Mouse (Mus musculus) right cerebral cortex, adult 2 months (tissue): ENCODE data around the gene Ptprh.
A peak's percentile ranks its signal among the peaks of the same experiment; 100 is the strongest.
"Not testable (repeated sequence)": the region's sequence is repeated elsewhere in the genome, so short reads cannot be mapped to it uniquely, and the experiment has no call there.

Source experiments
- DNase-seq, 2 experiments: peaks; one replicate each; pipeline ENCODE4 v3.0.0; 2021 to 2022; ENCODE audit warnings: low spot score in 2 of 2

Gene Ptprh

DNA sequence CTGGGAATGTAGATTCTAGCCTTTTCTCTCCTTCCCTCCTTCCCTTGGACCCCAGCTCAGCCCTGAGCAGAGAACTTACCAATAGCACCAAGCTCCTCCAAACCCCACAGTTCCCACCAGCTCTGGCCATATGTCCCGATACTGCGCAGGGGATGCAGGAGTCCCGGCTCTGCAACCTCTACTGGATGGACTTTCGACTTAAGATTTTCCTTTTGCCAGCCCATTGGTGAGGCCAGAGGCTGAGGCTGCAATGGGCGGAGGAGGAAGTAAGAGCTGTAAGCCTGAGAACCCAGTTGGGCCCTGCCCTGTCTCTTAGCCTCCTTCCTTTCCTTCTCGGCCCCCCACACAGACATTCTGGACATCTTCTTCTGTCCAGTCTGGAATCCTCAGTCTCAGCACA is 872 bp downstream of the Ptprh start:
- no peak for DNase-seq

DNA sequence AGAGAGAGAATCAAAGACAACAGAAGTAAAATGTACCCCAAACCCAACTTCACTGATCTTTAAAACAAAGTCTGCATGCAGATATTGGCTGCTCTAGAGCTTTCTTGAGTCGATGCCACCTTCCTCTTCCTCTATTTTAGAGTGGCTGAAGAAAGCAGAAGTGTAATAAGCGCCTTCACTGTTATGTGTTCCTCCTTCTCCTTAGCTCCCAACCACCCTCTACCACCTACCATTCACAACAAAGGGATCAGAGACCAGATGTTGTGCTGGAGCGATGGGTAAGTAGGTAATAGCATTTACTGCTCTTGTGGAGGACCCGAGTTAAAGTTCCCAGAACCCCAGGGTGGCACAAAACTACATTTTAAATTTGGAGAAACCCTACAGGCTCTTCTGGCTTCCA is 6.8 kb downstream of the Ptprh start:
- not testable (repeated sequence) for DNase-seq

DNA sequence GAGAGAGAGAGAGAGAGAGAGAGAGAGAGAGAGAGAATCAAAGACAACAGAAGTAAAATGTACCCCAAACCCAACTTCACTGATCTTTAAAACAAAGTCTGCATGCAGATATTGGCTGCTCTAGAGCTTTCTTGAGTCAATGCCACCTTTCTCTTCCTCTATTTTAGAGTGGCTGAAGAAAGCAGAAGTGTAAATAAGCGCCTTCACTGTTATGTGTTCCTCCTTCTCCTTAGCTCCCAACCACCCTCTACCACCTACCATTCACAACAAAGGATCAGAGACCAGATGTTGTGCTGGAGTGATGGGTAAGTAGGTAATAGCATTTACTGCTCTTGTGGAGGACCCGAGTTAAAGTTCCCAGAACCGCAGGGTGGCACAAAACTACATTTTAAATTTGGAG is 22.4 kb downstream of the Ptprh start:
- not testable (repeated sequence) for DNase-seq

DNA sequence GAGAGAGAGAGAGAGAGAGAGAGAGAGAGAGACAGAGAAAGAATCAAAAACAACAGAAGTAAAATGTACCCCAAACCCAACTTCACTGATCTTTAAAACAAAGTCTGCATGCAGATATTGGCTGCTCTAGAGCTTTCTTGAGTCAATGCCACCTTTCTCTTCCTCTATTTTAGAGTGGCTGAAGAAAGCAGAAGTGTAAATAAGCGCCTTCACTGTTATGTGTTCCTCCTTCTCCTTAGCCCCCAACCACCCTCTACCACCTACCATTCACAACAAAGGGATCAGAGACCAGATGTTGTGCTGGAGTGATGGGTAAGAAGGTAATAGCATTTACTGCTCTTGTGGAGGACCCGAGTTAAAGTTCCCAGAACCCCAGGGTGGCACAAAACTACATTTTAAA is 31.5 kb downstream of the Ptprh start:
- not testable (repeated sequence) for DNase-seq

DNA sequence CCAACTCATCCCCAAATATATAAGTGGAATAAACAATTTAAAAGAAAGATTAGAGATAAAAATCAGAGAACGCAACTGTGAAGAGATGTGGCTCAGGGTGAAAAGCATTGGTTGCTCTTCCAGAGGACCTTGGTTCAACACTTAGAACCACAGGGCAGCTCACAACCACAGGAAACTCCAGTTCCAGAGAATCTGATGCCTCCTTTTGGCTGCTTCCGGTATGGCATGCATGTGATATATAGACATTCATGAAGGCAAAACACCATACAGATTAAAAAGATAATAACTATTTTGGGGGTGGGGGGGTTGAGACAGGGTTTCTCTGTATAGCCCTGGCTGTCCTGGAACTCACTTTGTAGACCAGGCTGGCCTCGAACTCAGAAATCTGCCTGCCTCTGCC is 41.2 kb downstream of the Ptprh start:
- DNase-seq, result no peak

DNA sequence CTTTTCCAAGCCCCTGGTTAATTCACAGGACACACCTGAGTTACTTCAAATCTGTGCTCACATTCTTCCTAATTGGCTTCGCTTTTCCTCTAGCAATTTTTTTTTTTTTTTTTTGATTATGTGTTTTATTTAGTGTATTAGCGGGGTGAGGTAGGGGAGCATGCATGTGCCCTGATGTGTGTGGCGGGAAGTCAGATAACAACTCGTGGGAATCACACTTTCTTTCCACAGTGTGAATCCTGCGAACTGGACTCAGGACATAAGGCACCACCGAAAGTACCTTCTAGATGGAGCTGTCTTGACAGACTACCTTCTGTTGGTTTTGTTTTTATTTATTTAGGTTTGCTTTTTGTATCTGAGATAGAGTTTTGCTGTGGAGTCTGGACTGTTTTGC is 46.7 kb downstream of the Ptprh start:
- DNase-seq, result no peak

DNA sequence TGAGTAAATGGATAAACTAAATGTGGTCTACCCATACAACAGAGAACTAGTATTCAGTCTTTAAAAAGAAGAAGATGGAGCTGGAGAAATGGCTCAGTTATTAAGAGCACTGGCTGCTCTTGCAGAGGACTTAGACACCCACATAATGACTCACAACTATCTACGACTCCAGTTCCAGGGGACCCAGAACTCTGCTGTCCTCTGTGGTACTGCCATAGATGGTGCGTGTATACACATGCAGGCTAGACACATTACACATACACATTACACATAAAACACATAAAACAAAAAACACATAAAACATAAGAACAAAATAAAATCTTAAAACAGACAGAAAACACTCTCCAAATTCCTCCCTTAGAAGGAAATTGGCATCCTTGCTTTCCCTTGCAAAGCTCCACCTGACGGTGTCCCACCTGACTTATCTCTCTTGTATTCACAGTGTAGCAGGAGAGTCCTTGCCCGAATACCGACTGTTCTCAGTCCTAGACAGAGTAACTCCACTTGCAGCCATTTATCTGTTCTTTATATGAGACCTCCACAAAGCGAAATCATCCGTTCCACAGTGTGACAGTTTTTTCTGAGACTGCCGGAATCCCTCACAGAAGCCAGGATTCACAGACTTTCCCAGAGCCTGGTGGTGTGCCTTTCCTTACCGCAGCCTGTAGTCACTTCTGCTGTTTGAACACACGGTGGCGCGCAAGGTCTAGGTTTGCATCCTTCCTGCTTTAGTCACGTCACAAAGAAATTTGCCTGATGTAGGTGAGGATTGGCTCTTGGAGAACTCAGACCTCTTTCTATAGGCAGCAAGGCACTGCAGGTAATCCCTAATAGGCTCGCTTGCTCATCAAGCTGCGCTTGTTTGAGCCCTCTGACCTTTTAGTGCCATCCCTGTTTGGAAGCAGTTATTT is 47.3 kb downstream of the Ptprh start:
- DNase-seq, result peak; percentile 82 to 85

DNA sequence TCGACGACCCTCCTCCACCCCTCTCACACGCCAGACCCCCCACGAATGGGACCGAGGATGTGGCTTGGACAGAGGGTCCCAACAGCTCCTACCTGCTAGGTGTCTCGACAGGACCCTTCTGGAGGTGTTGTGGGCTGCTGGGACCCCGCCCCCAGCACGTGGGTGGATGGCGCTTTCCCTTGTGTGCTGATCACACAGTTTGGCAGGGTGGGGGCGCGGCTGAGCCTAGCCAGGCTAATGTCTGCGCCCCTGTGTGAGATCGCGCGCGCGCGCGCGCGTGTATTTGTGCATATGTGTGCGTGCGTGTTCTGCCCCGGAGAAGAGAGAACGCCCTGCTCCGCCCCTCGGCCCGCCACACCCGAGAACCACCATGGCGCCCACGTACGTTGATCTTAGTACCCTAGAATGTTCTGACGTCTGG is 56.6 kb downstream of the Ptprh start, which contains the start of gene Syt5:
Gene Syt5 (minus strand): TSS at position 321 of the 421 bp plus-strand sequence.
- DNase-seq, result peak; percentile 72 to 79

DNA sequence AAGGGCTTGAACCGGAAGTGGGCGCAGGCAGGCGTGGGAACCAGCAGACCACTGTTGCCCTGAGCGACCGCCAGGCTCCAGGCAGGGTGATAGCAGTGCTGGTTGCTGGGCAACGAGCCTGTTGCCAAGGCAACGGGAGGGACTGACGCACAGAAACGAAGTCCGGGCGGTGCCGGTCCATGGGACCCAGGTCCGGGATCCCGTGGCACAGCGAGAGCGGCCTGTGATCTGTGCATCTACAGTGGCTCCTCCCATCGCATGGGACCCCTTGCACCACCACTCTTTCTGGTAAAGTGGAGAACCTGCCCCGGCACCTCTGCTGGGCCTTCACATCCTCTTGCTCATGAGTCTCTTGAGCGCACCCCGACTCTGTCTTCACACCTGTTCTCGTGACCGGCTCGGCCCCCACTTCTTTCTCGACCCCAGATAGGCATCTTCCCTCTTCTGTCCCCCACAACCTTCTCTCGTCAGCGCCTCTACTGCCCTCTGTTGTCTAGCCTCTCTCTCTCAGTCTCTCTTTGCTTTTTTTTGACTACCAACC is 57.2 kb downstream of the Ptprh start:
- DNase-seq, result peak; percentile 96 to 98

DNA sequence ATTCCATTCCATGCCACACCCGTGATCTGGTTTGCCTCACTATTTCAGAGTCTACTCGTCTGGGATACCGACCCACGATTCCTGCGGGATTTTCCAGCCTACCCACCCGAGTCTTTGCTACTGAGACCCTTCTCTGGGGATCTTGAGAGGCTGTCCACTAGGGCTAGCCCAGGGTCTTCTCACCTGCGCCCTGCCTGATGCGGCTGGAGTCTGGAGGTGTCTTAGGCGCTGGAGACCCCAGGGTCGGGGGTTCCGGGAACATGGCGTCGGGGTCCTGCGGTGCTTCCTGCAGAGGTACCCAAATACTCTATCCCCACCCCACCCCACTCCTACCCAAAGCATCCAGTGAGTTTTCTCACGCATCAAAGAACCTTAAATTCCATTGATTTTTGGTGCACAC is 57.8 kb downstream of the Ptprh start:
- no peak for DNase-seq

DNA sequence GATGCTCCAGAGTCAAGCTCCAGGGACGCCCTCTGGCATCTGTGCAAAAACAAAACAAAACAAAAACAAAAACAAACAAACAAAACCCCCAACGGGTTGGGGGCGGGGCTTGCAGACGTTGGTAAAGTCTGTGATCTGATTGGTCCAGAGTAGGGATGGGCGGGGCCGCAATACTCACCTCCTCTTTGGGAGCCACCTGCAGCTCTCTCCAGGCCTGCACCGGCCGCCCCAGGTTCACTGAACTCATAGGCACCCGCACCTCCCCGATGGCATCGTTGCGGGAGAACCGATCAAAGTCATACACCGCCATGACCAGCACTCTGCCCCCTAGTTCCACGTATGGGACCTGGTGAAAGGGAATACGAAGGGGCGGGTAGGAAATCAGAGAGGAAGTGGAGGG is 61.8 kb downstream of the Ptprh start:
- no peak for DNase-seq

DNA sequence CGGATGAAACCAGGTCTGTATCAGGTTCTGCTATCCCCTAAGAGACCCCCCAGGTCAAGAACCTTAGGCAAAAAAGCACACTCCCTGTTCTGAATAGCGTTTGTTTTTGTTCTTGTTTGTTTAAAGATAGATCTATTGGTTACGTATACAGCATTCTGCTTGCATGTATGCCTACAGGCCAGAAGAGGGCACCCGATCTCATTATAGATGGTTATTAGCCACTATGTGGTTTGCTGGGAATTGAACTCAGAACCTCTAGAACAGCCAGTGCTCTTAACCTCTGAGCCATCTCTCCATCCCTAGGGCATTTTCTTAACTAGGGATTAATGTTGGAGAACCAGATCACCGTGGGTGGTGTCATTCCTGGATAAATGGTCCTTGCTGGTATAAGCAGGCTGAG is 62.5 kb downstream of the Ptprh start:
- DNase-seq, result no peak

DNA sequence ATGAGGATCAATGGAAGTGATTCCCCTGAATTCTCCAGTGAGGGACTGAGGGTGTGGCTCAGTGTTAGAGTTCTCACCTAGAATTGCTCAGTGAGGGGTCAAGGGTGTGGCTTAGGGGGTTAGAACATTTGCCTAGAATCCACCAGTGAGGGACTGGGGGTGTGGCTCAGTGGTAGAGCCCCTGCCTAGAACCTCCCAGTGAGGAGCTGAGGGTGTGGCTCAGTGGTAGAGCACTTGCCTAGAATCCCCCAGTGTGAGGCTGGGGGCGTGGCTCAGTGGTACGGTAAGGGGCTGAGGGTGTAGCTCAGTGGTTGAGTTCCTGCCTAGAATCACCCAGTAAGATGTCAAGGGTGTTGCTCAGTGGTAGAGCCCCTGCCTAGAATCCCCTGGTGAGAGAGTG is 64.8 kb downstream of the Ptprh start:
- DNase-seq, result no peak

DNA sequence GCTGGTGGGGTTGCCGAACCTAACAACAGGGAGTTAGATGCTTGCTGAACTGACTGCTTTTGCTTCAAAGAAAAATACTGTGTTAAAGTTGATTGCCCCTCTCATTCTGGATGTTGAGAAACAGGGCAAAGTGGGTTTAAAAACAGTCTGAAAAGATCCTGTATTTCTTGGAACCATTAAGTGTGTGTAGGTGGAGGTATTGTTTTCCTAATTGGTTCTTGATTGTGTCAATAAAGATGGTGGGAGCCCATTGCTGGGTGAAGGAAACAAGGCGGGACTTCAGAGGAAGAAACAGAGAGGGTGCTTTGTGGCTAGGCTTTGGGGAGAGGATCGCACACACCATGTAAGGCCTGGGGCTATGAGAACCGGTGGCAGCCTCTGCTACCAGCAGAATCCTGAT is 66.7 kb downstream of the Ptprh start:
- DNase-seq, result no peak

DNA sequence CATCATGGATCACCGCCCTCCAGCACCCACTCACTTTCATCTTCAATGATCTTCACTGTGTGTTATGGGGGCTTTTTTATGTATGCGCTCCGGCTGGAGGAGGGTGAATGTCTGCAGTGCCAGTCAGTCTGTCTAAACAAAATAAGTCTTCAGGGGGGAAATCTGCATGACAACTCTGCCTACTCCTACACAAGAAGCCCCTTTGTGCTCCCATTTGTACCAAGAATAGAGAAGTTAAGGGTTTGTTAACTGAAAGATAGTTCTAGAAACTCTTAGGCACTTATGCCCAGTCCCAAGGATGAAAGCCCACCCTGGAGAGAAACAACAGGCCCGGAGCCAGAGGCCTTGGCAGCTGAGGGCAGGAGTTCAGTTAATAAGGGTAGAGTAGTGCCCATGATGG is 67.5 kb downstream of the Ptprh start:
- no peak for DNase-seq

DNA sequence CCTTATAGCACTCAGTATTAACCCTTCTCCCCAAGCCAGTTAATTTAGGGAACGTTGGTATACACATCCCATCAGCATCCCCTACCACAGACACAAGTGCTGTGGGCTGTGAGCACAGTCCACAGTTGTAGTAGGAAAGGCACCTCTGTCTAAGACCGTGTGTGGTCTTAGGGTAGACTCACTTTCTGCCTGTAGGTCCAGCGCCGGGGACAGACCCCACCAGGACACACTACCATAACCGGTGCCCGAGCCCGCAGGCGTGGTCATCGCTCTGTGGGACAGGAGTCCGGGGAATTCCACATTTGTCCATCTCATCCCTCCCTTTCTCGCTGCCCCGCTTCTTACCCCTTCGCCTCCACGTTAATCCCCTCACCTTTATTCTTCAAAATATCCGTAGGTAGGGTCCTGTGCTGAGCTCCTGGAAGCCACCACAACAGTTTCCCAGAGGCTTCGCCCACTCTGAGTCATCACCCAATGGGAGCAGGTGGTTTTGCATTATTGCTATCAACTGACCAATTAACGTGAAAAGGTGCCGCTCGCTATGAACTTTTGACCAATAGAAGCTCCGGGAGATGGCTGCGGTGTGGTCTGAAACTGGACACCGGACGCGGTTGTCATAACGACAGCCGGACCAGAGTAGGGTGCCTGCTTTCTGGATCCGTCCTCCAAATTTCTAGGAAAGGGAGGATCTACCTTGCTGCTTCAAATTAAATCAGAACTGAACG is 71.7 kb downstream of the Ptprh start, which contains the start of gene Dnaaf3:
Gene Dnaaf3 (minus strand): TSS at position 449 of the 725 bp plus-strand sequence.
- no peak for DNase-seq

DNA sequence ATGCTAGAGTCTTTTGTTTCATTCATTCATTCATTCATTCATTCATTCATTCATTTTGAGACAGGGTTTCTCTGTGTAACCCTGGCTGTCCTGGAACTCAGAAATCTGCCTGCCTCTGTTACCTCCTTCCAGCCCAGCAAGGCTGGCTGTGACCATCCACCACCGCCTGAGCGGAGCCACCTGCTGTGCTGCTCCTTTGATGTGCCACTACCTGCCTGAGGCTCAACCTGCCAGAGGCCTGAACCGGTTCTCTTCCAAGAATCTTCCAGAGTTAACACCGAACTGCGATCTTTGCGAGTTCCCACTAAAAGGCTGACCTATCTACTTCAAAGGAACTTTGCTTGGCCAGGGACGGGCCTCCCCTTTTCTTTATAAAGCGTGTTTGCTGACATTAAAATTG is 73.7 kb downstream of the Ptprh start:
- DNase-seq, result not testable (repeated sequence)

DNA sequence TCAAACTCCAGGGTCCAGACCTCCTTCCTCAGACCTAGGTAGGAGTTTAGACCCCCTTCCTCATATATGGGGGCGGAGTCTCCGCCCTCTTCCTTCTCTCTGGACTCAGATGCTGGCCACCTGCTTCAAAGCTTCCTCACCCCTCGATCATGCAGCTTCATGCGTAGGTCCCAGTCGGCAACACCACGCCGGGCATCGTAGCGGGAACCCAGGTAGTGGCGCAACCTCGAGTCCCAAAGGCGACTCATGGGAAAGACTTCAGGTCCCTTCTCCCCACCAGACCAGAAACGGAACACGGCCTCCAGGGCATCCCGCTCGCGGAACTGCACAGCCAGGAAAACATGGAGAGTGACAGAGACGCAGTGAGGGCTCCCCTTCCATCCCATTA is 76.5 kb downstream of the Ptprh start:
- DNase-seq, result no peak

DNA sequence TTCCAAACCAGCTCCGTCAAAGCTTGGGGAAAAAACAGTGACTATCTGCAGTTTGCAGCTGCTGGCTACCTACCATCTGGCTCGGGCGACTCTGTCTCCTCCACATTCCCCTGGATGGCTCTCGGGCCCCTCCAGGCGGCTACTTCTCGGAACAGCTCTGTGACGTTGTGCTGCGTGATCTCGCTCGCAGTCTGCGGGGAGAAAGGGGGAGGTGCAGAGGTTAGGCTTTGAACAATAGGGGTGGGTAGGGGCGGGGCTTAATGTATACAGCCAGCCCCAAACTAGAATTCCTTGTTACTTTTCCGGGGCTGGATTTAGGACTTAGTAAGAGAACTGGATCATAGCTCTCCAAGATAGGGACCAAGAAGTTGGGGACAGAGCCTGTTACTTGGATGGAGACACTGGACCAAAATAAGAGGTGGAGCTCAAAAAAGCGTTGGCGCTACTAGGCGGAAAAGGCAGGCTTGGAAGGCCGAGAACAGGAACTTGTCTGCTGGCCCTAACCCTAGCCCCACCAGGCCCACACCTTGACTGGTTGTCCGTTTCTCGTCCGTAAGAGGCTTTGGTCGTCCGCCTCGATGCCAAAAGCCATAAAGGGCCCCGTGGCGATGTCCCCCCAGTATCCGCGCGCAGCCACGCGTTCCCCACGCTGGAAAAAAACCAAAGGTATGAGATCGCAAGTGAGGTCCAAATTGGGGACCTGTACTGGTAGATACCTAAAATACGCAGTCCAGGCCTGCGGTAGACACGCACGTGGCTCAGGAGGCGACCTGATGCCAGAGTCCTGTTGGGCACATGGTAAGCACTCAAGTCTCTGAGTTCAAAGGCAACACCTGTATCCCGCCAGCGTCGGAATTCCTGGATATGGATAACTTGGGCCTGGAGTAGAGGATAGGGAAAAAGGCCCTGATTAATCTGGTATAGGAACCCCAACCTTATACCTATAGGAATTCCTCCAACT is 77.2 kb downstream of the Ptprh start:
- DNase-seq, result peak; percentile 67 to 75

DNA sequence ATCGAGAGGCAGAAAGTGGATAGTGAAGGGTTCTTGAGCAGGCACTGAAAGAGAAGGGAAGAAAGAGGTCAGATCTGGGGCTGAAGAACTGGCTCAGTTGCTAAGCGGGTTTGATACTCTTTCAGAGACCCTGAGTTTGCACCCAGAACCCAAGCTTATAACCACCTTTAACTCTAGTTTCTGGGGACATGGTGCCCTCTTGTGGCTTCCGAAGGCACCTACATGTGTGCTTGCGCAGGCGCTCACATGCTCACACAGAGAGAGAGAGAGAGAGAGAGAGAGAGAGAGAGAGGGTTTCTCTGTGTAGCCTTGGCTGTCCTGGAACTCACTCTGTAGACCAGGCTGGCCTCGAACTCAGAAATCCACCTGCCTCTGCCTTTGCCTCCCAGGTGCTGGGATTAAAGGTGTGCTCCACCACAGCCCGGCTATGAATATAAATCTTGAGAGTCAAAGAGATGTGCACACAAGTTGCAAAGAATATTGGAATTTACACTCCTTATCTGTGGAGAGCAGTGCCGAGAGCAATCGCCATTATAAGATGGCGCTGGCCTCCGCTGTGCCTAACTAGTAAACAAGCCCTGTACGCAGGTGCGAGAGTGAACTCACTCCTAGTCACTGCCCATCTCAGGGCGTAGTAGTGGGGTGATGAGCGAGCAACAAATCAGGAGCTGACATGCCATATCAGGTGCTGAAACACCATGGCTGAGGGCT is 79.5 kb downstream of the Ptprh start, which contains the start of gene Tnni3:
Gene Tnni3 (minus strand): TSS at position 18 of the 711 bp plus-strand sequence.
- DNase-seq, result peak; percentile 43 to 51
